Mouse (Mus musculus) c-Kit-positive CD71-negative TER-119-negative erythroid progenitor cells, embryonic 14.5 days (primary cell): ENCODE data around the gene Traf3ip3.

Experiments
- DNase-seq: peaks from one replicate; pipeline ENCODE4 v3.0.0-alpha.2; 2013; ENCODE audit warnings: low read depth

Gene Traf3ip3

GRCm38 (mm10) chr1:193125835-193126234 lies 75.7 kb downstream of the Traf3ip3 start:
- DNase-seq: no peak
